Mouse (Mus musculus) liver, postnatal 0 days (tissue): ENCODE measurements at regions not wholly inside any gene's neighbourhood (a gene's known extent, or its start where the extent isn't known, plus 50 kb on each side); places are given as distances from the start of the nearest gene placed in this dataset.

Source experiments
- CTCF ChIP-seq: sonication (generic); IDR thresholded peaks from 2 replicates; pipeline ENCODE4 v1.5.1; 2016; ENCODE audit warnings: antibody characterized with exemption, low read depth
- EP300 ChIP-seq: IDR thresholded peaks from 2 replicates; pipeline ENCODE4 v1.6.1; 2016; ENCODE audit warnings: antibody characterized with exemption, low read depth, mild to moderate bottlenecking

DNA sequence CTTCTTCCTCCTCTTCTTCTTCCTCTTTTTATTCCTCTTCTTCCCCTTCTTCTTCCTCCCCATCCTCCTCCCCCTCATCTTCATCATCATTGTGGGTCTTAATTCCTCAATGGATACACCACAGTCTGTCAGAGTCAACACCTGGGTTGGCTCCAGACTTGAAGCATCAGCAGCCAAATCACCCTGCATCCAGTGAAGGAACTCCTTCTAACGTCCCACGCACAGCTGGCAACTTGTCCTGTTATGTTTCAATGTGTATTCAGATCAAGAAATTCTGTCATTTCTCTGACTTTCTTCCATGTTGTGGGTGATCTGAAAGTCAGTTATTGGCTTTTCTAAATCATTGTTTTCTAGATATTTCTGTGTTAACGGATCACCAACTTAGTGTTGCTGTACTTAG, 312.9 kb downstream of the Ptpru start:
- TF ChIP-seq CTCF (no peak), EP300 (no peak)
